In the genomic region with DNA sequence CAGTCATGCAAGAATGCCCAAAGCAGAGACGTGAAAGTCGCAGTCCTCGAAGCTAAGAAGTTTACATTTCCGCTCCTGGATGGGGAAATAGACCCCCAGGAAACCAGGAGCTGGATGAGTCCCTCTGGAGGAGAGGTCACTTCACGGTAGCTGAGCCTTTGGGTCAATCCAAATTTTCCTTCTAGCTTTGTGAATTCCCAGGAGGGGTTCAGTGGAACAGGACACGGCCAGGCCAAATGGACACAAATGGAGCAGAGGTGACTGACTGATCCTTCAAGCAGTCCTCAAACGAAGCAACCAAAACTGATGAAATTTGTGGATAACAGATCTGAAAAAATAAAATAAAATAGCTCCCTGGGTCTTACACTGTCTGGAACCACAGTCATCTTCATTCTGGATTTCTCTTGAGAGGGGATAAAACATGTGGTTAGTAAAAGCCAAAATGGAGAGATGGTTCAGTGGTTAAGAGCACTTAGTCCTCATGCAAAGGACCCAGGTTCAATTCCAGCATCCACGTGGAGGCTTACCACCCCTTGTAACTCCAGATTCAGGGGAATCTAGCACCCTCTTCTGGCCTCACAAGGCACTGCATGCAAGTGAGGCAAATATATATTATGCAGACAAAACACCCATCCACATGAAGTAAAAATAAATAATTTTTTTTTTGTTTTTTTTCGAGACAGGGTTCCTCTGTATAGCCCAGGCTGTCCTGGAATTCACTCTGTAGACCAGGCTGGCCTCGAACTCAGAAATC, we compare ENCODE assay signal across 8 mouse cellular contexts. TPM values are rescaled to one million over a fixed set of nuclear protein-coding genes. Genes with fewer than 3 reads are reported as not detected.
DNase-seq lines count a peak whose midpoint lies in the region; ATAC-seq and TF ChIP-seq lines count a peak whose summit lies in the region.

No protein-coding gene starts in this region.

- H3K36me3 ChIP-seq in kidney, adult 2 months (ENCODE audit: control insufficient read depth, insufficient read depth, low read length): no peaks in the 10 kb centered on the region
- no peaks in the 10 kb centered on the region for H3K36me3 ChIP-seq in G1E (replicated peaks)
- H3K36me3 ChIP-seq in testis, adult 2 months (ENCODE audit: control insufficient read depth, insufficient read depth, low read length): no peaks in the 10 kb centered on the region

- H3K27ac ChIP-seq in kidney, adult 2 months (ENCODE audit: insufficient read depth, low read depth, low read length): no peak overlapping the region
- H3K27ac ChIP-seq in testis, adult 2 months (ENCODE audit: control insufficient read depth, insufficient read depth, low read depth, low read length): no peak overlapping the region

- peaks cover 10% of the 10 kb centered on the region for H3K4me1 ChIP-seq in kidney, adult 2 months (ENCODE audit: control insufficient read depth, insufficient read depth, low read length)
- peaks cover 7% of the 10 kb centered on the region for H3K4me1 ChIP-seq in G1E (ENCODE audit: insufficient read depth, low read depth, low read length)
- H3K4me1 ChIP-seq in lung, adult 2 months (ENCODE audit: control insufficient read depth, insufficient read depth, low read length): peaks cover 13% of the 10 kb centered on the region
- no peaks in the 10 kb centered on the region; the same call in 1 of the 2 replicates for H3K4me1 ChIP-seq in testis, adult 2 months (ENCODE audit: control insufficient read depth, insufficient read depth, low read length)

- WGBS in kidney, adult 2 months: 59% methylated on average over 10 of the region's 10 CpGs
- 65% methylated on average over 10 of the region's 10 CpGs for whole genome bisulfite sequencing in lung, adult 2 months

- H3K27me3 ChIP-seq in kidney, adult 2 months (replicated peaks; ENCODE audit: control insufficient read depth, insufficient read depth, low read length): no peaks in the 10 kb centered on the region
- H3K27me3 ChIP-seq in G1E (ENCODE audit: insufficient read depth, low read length): peaks cover 28% of the 10 kb centered on the region
- no peaks in the 10 kb centered on the region for H3K27me3 ChIP-seq in testis, adult 2 months (ENCODE audit: control insufficient read depth, insufficient read depth, low read length)

- DNase-seq in kidney, adult 2 months: peak; percentile 62
- DNase-seq in kidney, adult 11 months: no peak
- no peak for DNase-seq in G1E (ENCODE audit: low spot score)
- DNase-seq in brain, embryonic 14.5 days (ENCODE audit: low read depth): peak; percentile 9
- no peak for DNase-seq in lung, adult 2 months
- DNase-seq in frontal cortex, postnatal 25 days (ENCODE audit: low spot score in 2 of 2): no peak
- DNase-seq in right cerebral cortex, adult 2 months (ENCODE audit: low spot score in 2 of 2): no peak

- H3K9me3 ChIP-seq in G1E (replicated peaks): no peaks in the 10 kb centered on the region

- peak; percentile 81 for TF ChIP-seq CTCF in kidney, adult 2 months (conservative IDR thresholded peaks at IDR 0.05; ENCODE audit: insufficient read depth, insufficient read length, low read depth, low read length)
- peak; percentile 76 for TF ChIP-seq CTCF in G1E (IDR thresholded peaks at IDR 0.05; ENCODE audit: low read depth, low read length)
- TF ChIP-seq CTCF in brain, embryonic 14.5 days (IDR thresholded peaks at IDR 0.05; ENCODE audit: borderline replicate concordance, extremely low read depth, insufficient read depth, insufficient read length): peak; percentile 53; the same call in 1 of the 2 replicates
- TF ChIP-seq CTCF in lung, adult 2 months (IDR thresholded peaks at IDR 0.05; ENCODE audit: insufficient read depth, low read length): peak; percentile 55
- peak; percentile 55; the same call in 1 of the 2 replicates for TF ChIP-seq CTCF in testis, adult 2 months (IDR thresholded peaks at IDR 0.05; ENCODE audit: control insufficient read depth, insufficient read depth, insufficient replicate concordance, low read depth, low read length)

- no peak for TF ChIP-seq POLR2A in kidney, adult 2 months (IDR thresholded peaks at IDR 0.05; ENCODE audit: low read depth, low read length)
- TF ChIP-seq POLR2A in brain, embryonic 14.5 days (IDR thresholded peaks at IDR 0.05; ENCODE audit: borderline replicate concordance, extremely low read depth, insufficient read depth, insufficient read length, poor library complexity, severe bottlenecking): no peak
- no peak for TF ChIP-seq POLR2A in lung, adult 2 months (IDR thresholded peaks at IDR 0.05; ENCODE audit: borderline replicate concordance, extremely low read depth, low read depth, low read length)
- TF ChIP-seq POLR2A in testis, adult 2 months (IDR thresholded peaks at IDR 0.05; ENCODE audit: control insufficient read depth, low read depth, low read length): no peak

- H3K4me3 ChIP-seq in kidney, adult 2 months (ENCODE audit: insufficient read depth, low read depth, low read length): no peak overlapping the region
- no peak overlapping the region for H3K4me3 ChIP-seq in G1E (ENCODE audit: low read depth, low read length)
- H3K4me3 ChIP-seq in lung, adult 2 months (replicated peaks; ENCODE audit: extremely low read depth, low read depth, low read length): no peak overlapping the region
- no peak overlapping the region for H3K4me3 ChIP-seq in testis, adult 2 months (ENCODE audit: control insufficient read depth, low read depth, low read length)

- ATAC-seq in G1E (ENCODE audit: extremely low read depth, insufficient number of reproducible peaks, low FRiP score, poor library complexity, severe bottlenecking): no peak

RNA-seq across cellular contexts. Expression of a gene that starts 11.4 kb away (rescaled TPM):
- polyA plus RNA-seq in kidney, adult 2 months (2012; rRNA removed): 38.9 and 39.3 TPM in 2 replicates
- 17.6 and 20.2 TPM in 2 replicates for total RNA-seq in G1E (2014; fragmentation: Nextera tagmentation)
- total RNA-seq in G1E (2017): 5.8 and 7.6 TPM in 2 replicates
- polyA plus RNA-seq in G1E (2012): 0.35 and 0.52 TPM in 2 replicates
- 113 and 115 TPM in 2 replicates for polyA plus RNA-seq in brain, embryonic 14.5 days (2012; rRNA removed)
- 15.1 and 21.4 TPM in 2 replicates for polyA plus RNA-seq in lung, adult 2 months (2012; rRNA removed)
- 23.1 and 24.8 TPM in 2 replicates for polyA plus RNA-seq in testis, adult 2 months (2012; rRNA removed)

RNA-seq across cellular contexts. Expression of a gene that starts 15.1 kb away (rescaled TPM):
- 66.8 and 67.2 TPM in 2 replicates for polyA plus RNA-seq in kidney, adult 2 months (2012; rRNA removed)
- 21.9 and 22.1 TPM in 2 replicates for total RNA-seq in G1E (2014; fragmentation: Nextera tagmentation)
- 6.0 and 6.1 TPM in 2 replicates for total RNA-seq in G1E (2017)
- 11.9 and 13.5 TPM in 2 replicates for polyA plus RNA-seq in G1E (2012)
- 25.9 and 58.1 TPM in 2 replicates for polyA plus RNA-seq in brain, embryonic 14.5 days (2012; rRNA removed)
- polyA plus RNA-seq in lung, adult 2 months (2012; rRNA removed): 125 and 170 TPM in 2 replicates
- 14.0 and 17.2 TPM in 2 replicates for polyA plus RNA-seq in testis, adult 2 months (2012; rRNA removed)

RNA-seq across cellular contexts. Expression of a gene that starts 17.8 kb away (rescaled TPM):
- polyA plus RNA-seq in kidney, adult 2 months (2012; rRNA removed): 77.5 and 84.2 TPM in 2 replicates
- 0.90 and 1.2 TPM in 2 replicates for total RNA-seq in G1E (2014; fragmentation: Nextera tagmentation)
- 0.44 and 0.93 TPM in 2 replicates for total RNA-seq in G1E (2017)
- 0.03 and 0.09 TPM in 2 replicates for polyA plus RNA-seq in G1E (2012)
- 58.0 and 67.8 TPM in 2 replicates for polyA plus RNA-seq in brain, embryonic 14.5 days (2012; rRNA removed)
- polyA plus RNA-seq in lung, adult 2 months (2012; rRNA removed): 7.0 and 13.3 TPM in 2 replicates
- polyA plus RNA-seq in testis, adult 2 months (2012; rRNA removed): 4.3 and 7.9 TPM in 2 replicates

RNA-seq across cellular contexts. Expression of a gene that starts 27.1 kb away (rescaled TPM):
- 125 and 179 TPM in 2 replicates for polyA plus RNA-seq in kidney, adult 2 months (2012; rRNA removed)
- total RNA-seq in G1E (2014; fragmentation: Nextera tagmentation) (409 and 426 TPM in 2 replicates), G1E (2017) (215 and 235 TPM in 2 replicates)
- 122 and 136 TPM in 2 replicates for polyA plus RNA-seq in G1E (2012)
- 124 and 160 TPM in 2 replicates for polyA plus RNA-seq in brain, embryonic 14.5 days (2012; rRNA removed)
- 167 and 313 TPM in 2 replicates for polyA plus RNA-seq in lung, adult 2 months (2012; rRNA removed)
- polyA plus RNA-seq in testis, adult 2 months (2012; rRNA removed): 34.8 and 40.5 TPM in 2 replicates

RNA-seq across cellular contexts. Expression of a gene that starts 27.1 kb away (rescaled TPM):
- 53.0 and 55.3 TPM in 2 replicates for polyA plus RNA-seq in kidney, adult 2 months (2012; rRNA removed)
- total RNA-seq in G1E (2014; fragmentation: Nextera tagmentation) (24.2 TPM in 2 replicates), G1E (2017) (11.9 and 14.6 TPM in 2 replicates)
- polyA plus RNA-seq in G1E (2012): 1.5 and 3.6 TPM in 2 replicates
- polyA plus RNA-seq in brain, embryonic 14.5 days (2012; rRNA removed): 34.6 and 39.0 TPM in 2 replicates
- 64.1 and 75.8 TPM in 2 replicates for polyA plus RNA-seq in lung, adult 2 months (2012; rRNA removed)
- polyA plus RNA-seq in testis, adult 2 months (2012; rRNA removed): 40.4 and 42.0 TPM in 2 replicates

Comparison
In these comparisons a context has a peak if more than half of its experiments do, and no peak if none do; other contexts are left out.
1. DNase-seq: peak in kidney, adult 2 months (single experiment) and brain, embryonic 14.5 days (single experiment); none in kidney, adult 11 months (single experiment), G1E (single experiment), lung, adult 2 months (single experiment), frontal cortex, postnatal 25 days (0 of 2) and right cerebral cortex, adult 2 months (0 of 2).
2. RNA of a gene that starts 11.4 kb away (polyA plus RNA-seq): 113 to 115 TPM in brain, embryonic 14.5 days, 38.9 to 39.3 TPM in kidney, adult 2 months, 23.1 to 24.8 TPM in testis, adult 2 months and 15.1 to 21.4 TPM in lung, adult 2 months; 0.35 to 0.52 TPM in G1E; every median in the first group is over 10 times any median in the second.
3. Peak in every context shown above with its lines, with median percentiles within 50 percentile points of each other: CTCF ChIP-seq.